Mouse (Mus musculus) kidney, embryonic 15.5 days (tissue): Measurements from ENCODE around the gene Akip1. TPM values are rescaled to one million over a fixed set of nuclear protein-coding genes. Genes with fewer than 3 reads are reported as not detected.

Experiments
- ATAC-seq: fragments of 200-750 bp; cut with Nextera tagmentation; replicated peaks from 2 replicates; pipeline ENCODE4 v1.8.0; 2017; ENCODE audit warnings: moderate TSS enrichment; ENCODE audit not compliant: low FRiP score
- H3K27ac ChIP-seq: fragments of 300-500 bp; sonication (generic); 2 replicates; pipeline ENCODE4 v1.5.1; 2015; ENCODE audit warnings: mild to moderate bottlenecking, inconsistent platforms
- H3K27me3 ChIP-seq: fragments of 300-500 bp; sonication (generic); 2 replicates; pipeline ENCODE4 v1.6.1; 2015; ENCODE audit warnings: inconsistent platforms
- H3K36me3 ChIP-seq: fragments of 300-500 bp; sonication (generic); 2 replicates; pipeline ENCODE4 v1.6.1; 2015; ENCODE audit warnings: inconsistent platforms
- H3K4me1 ChIP-seq: fragments of 300-500 bp; sonication (generic); 2 replicates; pipeline ENCODE4 v1.6.1; 2015; ENCODE audit warnings: inconsistent platforms
- H3K4me2 ChIP-seq: fragments of 300-500 bp; sonication (generic); 2 replicates; pipeline ENCODE4 v1.6.1; 2015; ENCODE audit warnings: moderate library complexity, mild to moderate bottlenecking, inconsistent platforms
- H3K4me3 ChIP-seq: fragments of 300-500 bp; sonication (generic); replicated peaks from 2 replicates; pipeline ENCODE4 v1.5.1; 2015; ENCODE audit warnings: mild to moderate bottlenecking, inconsistent platforms
- H3K9ac ChIP-seq: fragments of 300-500 bp; sonication (generic); 2 replicates; pipeline ENCODE4 v1.6.1; 2015; ENCODE audit warnings: mild to moderate bottlenecking, inconsistent platforms
- H3K9me3 ChIP-seq: fragments of 300-500 bp; sonication (generic); replicated peaks from 2 replicates; pipeline ENCODE4 v1.6.1; 2016; ENCODE audit warnings: inconsistent platforms
- WGBS: fragments of 180-500 bp; shearing (Covaris S2); methylation state at CpG from one replicate; pipeline ENCODE4 v1.1.7; 2015; ENCODE audit warnings: mixed read lengths; 5-methylcytosine and 5-hydroxymethylcytosine counted together
- polyA plus RNA-seq: library from polyadenylated mRNA; unstranded; fragments of >200 nt; fragmentation: Nextera tagmentation; extraction: Ambion mirVana; gene quantifications from 2 replicates; pipeline ENCODE4 v1.2.1, GENCODE M21; 2015

Akip1 gene
- polyA plus RNA-seq, 1 experiment from 2014 or later: 31.3 TPM

DNA sequence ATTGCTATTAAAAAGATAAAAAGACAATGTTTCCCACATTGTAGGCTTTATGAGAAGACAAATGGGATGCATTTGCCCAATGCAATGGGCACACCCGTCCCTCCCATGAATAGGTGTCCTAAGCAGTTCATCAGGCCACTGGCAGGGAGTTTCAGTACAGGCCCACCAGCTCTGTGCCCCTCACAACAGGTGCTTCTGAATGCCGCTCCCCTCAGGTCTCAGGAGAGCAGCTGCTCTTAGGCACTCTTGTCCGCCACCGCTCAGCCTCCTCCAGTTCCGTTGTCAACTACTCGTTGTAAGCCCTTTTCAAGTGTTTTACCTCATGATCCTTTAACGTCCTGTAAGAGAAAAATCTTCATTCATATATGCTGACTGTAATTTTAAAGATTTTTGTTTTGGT, 8.7 kb downstream of the Akip1 start:
- no peaks in the 10 kb centered on the region for H3K27me3 ChIP-seq
- no peak overlapping the region for H3K4me2 ChIP-seq
- WGBS: 82% methylated on average over 7 of the region's 7 CpGs
- peaks cover 29% of the 10 kb centered on the region for H3K36me3 ChIP-seq
- H3K27ac ChIP-seq: no peak overlapping the region
- no peaks in the 10 kb centered on the region for H3K9me3 ChIP-seq
- H3K4me3 ChIP-seq: no peak overlapping the region
- H3K4me1 ChIP-seq: 0 out of 2 replicates have a peak, but pooled peaks cover 10% of the 10 kb centered on the region
- H3K9ac ChIP-seq: no peak overlapping the region
- ATAC-seq: no peak

DNA sequence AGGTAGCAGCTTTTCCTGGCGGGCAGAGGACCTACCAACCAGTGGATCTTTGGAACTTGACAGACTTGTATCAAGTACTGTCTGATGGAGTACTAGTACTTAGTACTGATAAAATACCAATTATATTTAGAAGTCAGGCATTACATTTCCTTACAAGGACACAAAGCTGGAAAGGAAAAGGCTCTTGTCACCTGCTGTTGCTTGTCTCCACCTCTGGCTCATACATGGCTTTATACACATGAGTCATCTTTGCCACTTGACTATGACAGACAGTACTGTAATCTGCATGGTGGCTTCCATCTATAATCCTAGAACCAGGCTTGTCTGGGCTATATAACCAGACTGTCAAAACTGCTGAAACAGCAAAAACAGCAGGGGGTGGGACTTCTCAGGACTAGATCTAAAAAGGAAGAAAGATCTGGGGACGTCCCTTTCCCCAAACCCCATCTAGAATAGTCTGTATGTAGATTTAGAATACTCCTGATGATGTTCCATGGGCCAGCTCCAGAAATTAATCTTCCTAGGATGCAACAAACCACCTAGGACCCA, 10.0 kb downstream of the Akip1 start:
- H3K27me3 ChIP-seq: no peaks in the 10 kb centered on the region
- 0 out of 2 replicates have a peak, but pooled peaks cover 6% of the 10 kb centered on the region for H3K4me1 ChIP-seq
- H3K36me3 ChIP-seq: peaks cover 22% of the 10 kb centered on the region
- no peaks in the 10 kb centered on the region for H3K9me3 ChIP-seq
- WGBS: 88% methylated on average over 2 of the region's 2 CpGs
- ATAC-seq: no peak
- H3K9ac ChIP-seq: no peak overlapping the region
- H3K4me3 ChIP-seq: no peak overlapping the region
- no peak overlapping the region for H3K4me2 ChIP-seq
- no peak overlapping the region for H3K27ac ChIP-seq

DNA sequence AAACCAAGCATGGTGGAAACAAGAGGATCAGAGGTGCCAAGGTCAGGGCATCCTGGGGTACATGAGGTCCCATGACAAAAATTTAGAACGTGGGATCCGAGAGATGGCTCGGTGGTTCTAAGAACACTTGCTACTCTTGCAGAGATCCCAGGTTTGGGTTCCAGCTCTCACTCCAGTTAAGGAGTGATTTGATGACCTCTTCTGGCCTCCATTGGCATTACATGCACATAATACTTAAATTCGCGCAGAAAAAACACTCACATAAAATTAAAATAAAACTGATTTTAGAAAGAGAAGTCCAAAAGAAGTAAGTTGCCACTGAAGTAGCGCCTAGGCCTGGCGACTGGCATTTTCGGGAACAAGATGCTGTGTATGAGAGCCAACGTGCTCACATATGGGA, 15.8 kb downstream of the Akip1 start:
- H3K36me3 ChIP-seq: no peaks in the 10 kb centered on the region
- H3K4me2 ChIP-seq: no peak overlapping the region
- no peak overlapping the region for H3K9ac ChIP-seq
- no peak overlapping the region for H3K4me3 ChIP-seq
- ATAC-seq: no peak
- H3K27ac ChIP-seq: no peak overlapping the region
- WGBS: 61% methylated on average over 9 of the region's 9 CpGs
- no peaks in the 10 kb centered on the region for H3K27me3 ChIP-seq
- no peaks in the 10 kb centered on the region for H3K9me3 ChIP-seq
- H3K4me1 ChIP-seq: no peaks in the 10 kb centered on the region

DNA sequence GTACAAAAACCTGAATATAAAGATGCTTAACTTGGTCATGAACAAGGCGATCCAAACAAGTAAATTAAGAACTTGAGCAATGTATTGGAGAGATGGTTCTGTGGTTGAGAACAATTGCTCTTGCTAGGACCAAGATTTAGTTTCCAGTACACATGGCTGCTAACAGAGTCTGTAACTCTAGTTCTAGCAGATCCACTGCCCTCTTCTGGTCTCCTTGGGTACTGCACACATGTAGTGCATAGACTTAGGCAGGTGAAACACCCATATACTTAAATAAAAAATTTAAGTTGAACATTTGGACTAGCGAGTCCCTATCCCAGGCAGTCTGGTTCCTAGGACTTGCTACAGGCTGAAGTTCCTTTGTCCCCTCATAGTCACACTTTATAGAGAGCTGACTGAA, 19.1 kb downstream of the Akip1 start:
- WGBS: 93% methylated on average over 2 of the region's 2 CpGs
- H3K27me3 ChIP-seq: no peaks in the 10 kb centered on the region
- no peak overlapping the region for H3K4me2 ChIP-seq
- no peaks in the 10 kb centered on the region for H3K36me3 ChIP-seq
- no peaks in the 10 kb centered on the region for H3K9me3 ChIP-seq
- no peaks in the 10 kb centered on the region for H3K4me1 ChIP-seq
- H3K9ac ChIP-seq: no peak overlapping the region
- no peak for ATAC-seq
- H3K27ac ChIP-seq: no peak overlapping the region
- H3K4me3 ChIP-seq: no peak overlapping the region

DNA sequence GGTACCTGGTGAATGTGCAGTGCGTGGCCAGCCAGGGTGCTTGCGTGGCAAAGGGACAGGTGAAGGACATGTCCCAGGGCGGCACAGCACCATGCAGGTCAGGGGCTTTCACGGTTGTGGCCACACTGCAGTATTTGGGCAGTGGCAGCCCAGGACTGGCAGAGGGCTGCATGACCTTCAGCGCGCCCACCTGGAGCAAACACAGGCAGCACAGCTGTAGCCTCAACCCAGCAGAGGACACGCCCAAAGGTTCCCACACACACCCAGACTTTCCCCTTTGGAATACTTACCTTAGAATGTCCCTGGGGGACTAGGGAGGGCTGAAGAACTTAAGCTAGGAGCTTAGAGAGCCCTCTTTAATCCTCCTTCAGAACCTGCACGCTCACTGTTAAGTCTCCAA, 19.6 kb downstream of the Akip1 start:
- Histone ChIP-seq H3K4me1 (no peaks in the 10 kb centered on the region), H3K36me3 (no peaks in the 10 kb centered on the region), H3K27ac (no peak overlapping the region), H3K9me3 (no peaks in the 10 kb centered on the region), H3K4me2 (no peak overlapping the region), H3K9ac (no peak overlapping the region), H3K4me3 (no peak overlapping the region), H3K27me3 (no peaks in the 10 kb centered on the region)
- 93% methylated on average over 8 of the region's 8 CpGs for WGBS
- no peak for ATAC-seq

DNA sequence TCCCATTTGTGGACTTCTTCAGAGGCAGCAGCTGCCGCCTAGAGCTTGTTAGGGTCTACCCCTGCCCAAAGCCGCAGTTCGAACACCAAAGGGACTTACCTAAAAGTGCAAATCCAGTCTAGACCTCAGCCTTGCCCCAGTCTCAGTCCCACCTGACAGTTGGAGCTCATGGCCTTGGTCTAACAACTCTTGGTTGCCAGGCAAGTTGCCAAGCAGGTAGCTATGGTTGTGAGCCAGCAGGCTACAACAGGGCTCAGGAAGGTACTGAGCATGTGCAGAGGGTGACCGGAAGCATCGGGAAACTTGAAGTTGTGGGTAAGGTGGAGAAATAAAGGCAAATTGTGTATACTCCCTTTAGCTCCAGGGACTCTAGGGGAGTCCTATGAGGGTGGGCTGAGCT, 20.2 kb downstream of the Akip1 start, which contains the start of gene BC051019:
TSS of gene BC051019 (minus strand) at position 154 of the 400 bp plus-strand sequence.
- ATAC-seq: no peak
- WGBS: 89% methylated on average over 5 of the region's 5 CpGs
- Histone ChIP-seq H3K9me3 (no peaks in the 10 kb centered on the region), H3K36me3 (no peaks in the 10 kb centered on the region), H3K4me3 (no peak within 1 kb of the TSS), H3K27me3 (no peaks in the 10 kb centered on the region), H3K4me2 (no peak within 1 kb of the TSS), H3K4me1 (no peaks in the 10 kb centered on the region), H3K27ac (no peak within 1 kb of the TSS), H3K9ac (no peak within 1 kb of the TSS)

DNA sequence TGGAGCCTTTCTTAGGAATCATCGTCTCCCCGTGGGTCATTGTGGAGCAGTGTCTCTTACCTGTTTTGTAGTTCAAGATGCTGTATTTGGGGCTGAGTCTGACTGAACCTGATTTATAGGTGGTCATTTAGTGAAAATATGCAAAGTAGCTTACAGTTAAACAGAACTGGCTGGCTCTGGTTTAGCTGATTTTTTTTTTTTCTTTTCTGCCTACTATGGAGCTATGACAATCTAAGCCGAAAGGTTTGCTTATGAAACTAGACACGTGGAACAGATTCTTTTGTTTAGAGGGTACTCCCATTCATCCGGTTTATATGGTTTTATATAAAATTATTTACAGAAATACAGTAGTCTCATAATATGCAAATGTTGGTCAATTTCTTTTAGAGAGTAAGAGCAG, 28.1 kb downstream of the Akip1 start, which contains the start of gene Ascl3:
TSS of gene Ascl3 (minus strand) at position 101 of the 400 bp plus-strand sequence.
- H3K27me3 ChIP-seq: no peaks in the 10 kb centered on the region
- peaks cover 10% of the 10 kb centered on the region for H3K36me3 ChIP-seq
- 0 out of 2 replicates have a peak within 1 kb of the TSS, but pooled peaks have one; percentile 32 for H3K27ac ChIP-seq
- peaks cover 13% of the 10 kb centered on the region for H3K4me1 ChIP-seq
- 90% methylated on average over 5 of the region's 5 CpGs for WGBS
- no peak within 1 kb of the TSS for H3K4me3 ChIP-seq
- no peak for ATAC-seq
- H3K4me2 ChIP-seq: no peak within 1 kb of the TSS
- H3K9ac ChIP-seq: no peak within 1 kb of the TSS
- no peaks in the 10 kb centered on the region for H3K9me3 ChIP-seq

DNA sequence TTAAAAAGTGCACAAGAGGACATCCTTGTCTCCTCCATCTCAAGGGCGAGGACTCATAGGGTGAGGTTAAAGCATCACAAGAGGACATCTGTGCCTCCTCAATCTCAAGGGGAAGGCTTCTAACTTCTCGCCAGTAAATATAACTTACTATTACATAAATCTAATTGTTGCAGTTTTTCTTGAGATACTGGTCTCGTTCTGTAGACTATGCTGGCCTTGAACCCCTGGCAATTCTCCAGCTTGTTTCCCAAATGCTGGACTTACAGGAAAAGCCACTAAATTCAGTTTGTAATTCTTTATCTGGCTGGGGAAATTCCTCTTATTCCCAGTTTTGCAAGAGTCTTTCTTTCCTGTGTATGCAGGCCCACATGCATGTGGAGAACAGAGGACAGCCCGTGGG, 31.3 kb downstream of the Akip1 start:
- ATAC-seq: no peak
- no peak overlapping the region for H3K27ac ChIP-seq

DNA sequence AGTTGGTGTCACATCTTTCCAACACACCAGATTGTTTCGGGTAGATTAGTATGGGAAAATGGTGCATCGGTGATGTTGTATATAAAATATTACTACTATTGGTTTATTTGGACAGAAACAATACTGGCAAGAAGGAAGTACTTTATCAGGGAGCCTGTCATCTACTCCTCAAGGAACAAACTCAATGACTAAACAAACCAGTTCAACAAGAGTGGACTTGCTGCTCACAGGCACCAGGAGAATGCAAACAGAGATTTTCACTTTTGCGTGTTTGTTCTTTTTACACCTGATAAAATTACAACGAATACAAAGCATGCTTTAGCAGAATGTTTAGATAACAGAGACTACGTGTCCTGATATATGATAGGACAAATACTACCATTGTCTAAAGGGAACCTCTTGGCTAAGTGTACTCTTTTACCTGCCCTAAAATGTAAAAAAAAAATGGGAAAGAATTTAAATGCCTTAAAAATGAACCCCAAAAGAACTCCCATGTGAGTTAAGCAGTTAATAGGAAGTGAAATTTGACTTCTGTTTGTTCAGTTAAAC, 36.4 kb downstream of the Akip1 start:
- 68% methylated on average over 5 of the region's 5 CpGs for WGBS
- H3K27ac ChIP-seq: no peak overlapping the region
- no peak overlapping the region for H3K4me2 ChIP-seq
- no peaks in the 10 kb centered on the region for H3K4me1 ChIP-seq
- ATAC-seq: no peak
- H3K27me3 ChIP-seq: no peaks in the 10 kb centered on the region
- H3K4me3 ChIP-seq: no peak overlapping the region
- no peak overlapping the region for H3K9ac ChIP-seq
- no peaks in the 10 kb centered on the region for H3K9me3 ChIP-seq
- H3K36me3 ChIP-seq: peaks cover 41% of the 10 kb centered on the region

More for the DNA sequence above, 31.3 kb downstream of the Akip1 start:
- no peak overlapping the region for H3K4me3 ChIP-seq
- no peak overlapping the region for H3K9ac ChIP-seq
- H3K36me3 ChIP-seq: peaks cover 19% of the 10 kb centered on the region
- WGBS: 69% methylated on average over 4 of the region's 4 CpGs
- H3K27me3 ChIP-seq: no peaks in the 10 kb centered on the region
- no peak overlapping the region for H3K4me2 ChIP-seq
- H3K4me1 ChIP-seq: peaks cover 5% of the 10 kb centered on the region
- H3K9me3 ChIP-seq: no peaks in the 10 kb centered on the region

DNA sequence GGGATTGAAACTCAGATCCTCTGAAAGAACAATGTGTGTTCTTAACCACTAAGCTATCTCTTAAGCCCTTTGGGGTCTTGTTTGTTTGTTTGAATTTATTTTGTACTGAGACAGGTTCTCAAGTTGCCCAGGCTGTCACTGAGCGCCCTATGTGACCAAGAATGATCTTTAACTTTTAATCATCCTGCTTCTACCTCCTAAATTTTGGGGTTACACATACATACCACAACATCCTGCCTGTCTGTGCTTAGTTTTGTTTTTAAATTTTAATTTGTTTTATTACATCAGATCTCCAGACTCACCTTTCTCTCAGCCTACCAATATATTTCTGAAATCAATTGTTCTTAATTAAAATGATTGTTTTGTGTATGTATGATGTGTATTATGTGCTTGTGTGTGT, 37.6 kb downstream of the Akip1 start:
- Histone ChIP-seq H3K36me3 (peaks cover 49% of the 10 kb centered on the region), H3K4me1 (no peaks in the 10 kb centered on the region), H3K27ac (no peak overlapping the region), H3K27me3 (no peaks in the 10 kb centered on the region), H3K9me3 (no peaks in the 10 kb centered on the region), H3K9ac (no peak overlapping the region), H3K4me2 (no peak overlapping the region), H3K4me3 (no peak overlapping the region)
- 84% methylated on average over 1 of the region's 1 CpGs for WGBS
- no peak for ATAC-seq

DNA sequence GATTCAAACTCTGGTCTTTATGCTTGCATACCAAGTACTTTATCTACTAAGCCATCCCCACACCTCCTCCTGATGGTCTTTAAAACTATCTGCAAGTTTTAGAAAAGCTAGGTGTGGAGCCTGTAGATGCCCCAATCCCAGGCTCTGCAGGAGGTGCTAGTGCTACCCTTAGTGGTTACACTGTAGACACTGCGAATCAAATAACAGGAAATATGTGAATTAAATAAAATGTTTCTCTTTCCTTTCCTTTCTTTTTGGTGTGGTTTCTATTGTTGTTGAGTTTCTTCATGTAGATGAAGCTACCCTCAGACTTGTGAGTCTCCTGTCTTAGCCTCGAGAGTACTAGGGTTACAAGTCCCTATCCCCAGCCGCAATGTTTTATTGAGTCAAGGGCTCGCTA, 38.2 kb downstream of the Akip1 start:
- no peak overlapping the region for H3K27ac ChIP-seq
- H3K4me1 ChIP-seq: no peaks in the 10 kb centered on the region
- 84% methylated on average over 4 of the region's 4 CpGs for WGBS
- no peak for ATAC-seq
- H3K36me3 ChIP-seq: peaks cover 50% of the 10 kb centered on the region
- no peak overlapping the region for H3K9ac ChIP-seq
- H3K4me2 ChIP-seq: no peak overlapping the region
- H3K9me3 ChIP-seq: no peaks in the 10 kb centered on the region
- no peaks in the 10 kb centered on the region for H3K27me3 ChIP-seq
- H3K4me3 ChIP-seq: no peak overlapping the region

DNA sequence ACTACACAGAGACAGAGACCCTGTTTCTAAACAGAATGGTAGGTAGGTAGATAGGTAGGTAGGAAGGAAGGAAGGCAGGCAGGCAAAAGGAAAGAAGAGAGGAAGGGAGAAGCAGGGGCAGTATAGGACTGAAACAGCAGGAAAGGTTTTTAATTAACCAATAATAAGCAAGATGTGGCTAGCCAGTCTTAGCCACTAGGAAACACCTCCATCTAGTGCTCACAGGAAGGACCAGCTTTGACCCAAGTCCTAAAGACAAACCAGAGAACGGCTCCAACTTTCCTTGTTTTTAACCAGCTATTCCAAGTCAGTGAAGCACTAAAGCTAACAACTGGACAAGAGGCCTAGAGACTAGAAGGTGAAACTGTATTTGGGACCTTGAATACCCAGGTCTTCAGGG, 44.3 kb downstream of the Akip1 start:
- ATAC-seq: no peak
- Histone ChIP-seq H3K9ac (no peak overlapping the region), H3K4me2 (no peak overlapping the region), H3K27me3 (no peaks in the 10 kb centered on the region), H3K27ac (no peak overlapping the region), H3K4me3 (no peak overlapping the region), H3K36me3 (peaks cover 29% of the 10 kb centered on the region), H3K4me1 (peaks cover 10% of the 10 kb centered on the region), H3K9me3 (no peaks in the 10 kb centered on the region)
- WGBS: 50% methylated on average over 1 of the region's 1 CpGs
